Mouse (Mus musculus) thymus, adult 2 months (tissue): ENCODE data around the gene Krt81. TPM values are rescaled to one million over a fixed set of nuclear protein-coding genes. Genes with fewer than 3 reads are reported as not detected.

Experiments
- DNase-seq: peaks from one replicate; pipeline ENCODE4 v3.0.0; 2021
- H3K27ac ChIP-seq: fragments of 200-500 bp; 2 replicates; pipeline ENCODE4 v1.5.1; 2012; ENCODE audit warnings: low read length, control low read depth; ENCODE audit not compliant: control insufficient read depth, insufficient read depth
- H3K27me3 ChIP-seq: fragments of 200-500 bp; 2 replicates; pipeline ENCODE4 v1.6.1; 2012; ENCODE audit warnings: mild to moderate bottlenecking, low read length, moderate library complexity, mixed read lengths; ENCODE audit not compliant: control insufficient read depth, insufficient read depth
- H3K36me3 ChIP-seq: fragments of 200-500 bp; 2 replicates; pipeline ENCODE4 v1.6.1; 2012; ENCODE audit warnings: mild to moderate bottlenecking, low read length, moderate library complexity; ENCODE audit not compliant: control insufficient read depth, insufficient read depth
- H3K4me1 ChIP-seq: fragments of 200-500 bp; replicated peaks from 2 replicates; pipeline ENCODE4 v1.6.1; 2012; ENCODE audit warnings: low read length; ENCODE audit not compliant: control insufficient read depth, insufficient read depth
- H3K4me3 ChIP-seq: fragments of 200-500 bp; 2 replicates; pipeline ENCODE4 v1.5.1; 2012; ENCODE audit warnings: mild to moderate bottlenecking, low read length, control low read depth, moderate library complexity; ENCODE audit not compliant: control insufficient read depth, insufficient read depth
- CTCF ChIP-seq: fragments of 200-500 bp; IDR thresholded peaks from 2 replicates; pipeline ENCODE4 v1.5.1; 2012; ENCODE audit warnings: mild to moderate bottlenecking, control low read depth, low read length, moderate library complexity, borderline replicate concordance; ENCODE audit not compliant: control insufficient read depth, poor library complexity, insufficient read depth; ENCODE audit errors: extremely low read depth
- POLR2A ChIP-seq: fragments of 200-500 bp; IDR thresholded peaks from 2 replicates; pipeline ENCODE4 v1.6.1; 2012; ENCODE audit warnings: mild to moderate bottlenecking, low read length, control low read depth, moderate library complexity; ENCODE audit not compliant: control insufficient read depth, poor library complexity, insufficient read depth; ENCODE audit errors: extremely low read depth
- WGBS: fragments of 180-500 bp; shearing (Covaris S2); methylation state at CpG from one replicate; pipeline ENCODE4 v1.1.7; 2018; 5-methylcytosine and 5-hydroxymethylcytosine counted together
- polyA plus RNA-seq: library from polyadenylated mRNA; depleted of rRNA; stranded (reverse); fragments of >200 nt; gene quantifications from 2 replicates; pipeline ENCODE4 v1.2.3, GENCODE M21; 2012

The Krt81 gene
- polyA plus RNA-seq, 1 experiment: 0.66 TPM

- Histone ChIP-seq H3K36me3 (no peaks in the 10 kb centered on the region), H3K4me3 (no peak overlapping the region), H3K4me1 (peaks cover 7% of the 10 kb centered on the region), H3K27me3 (no peaks in the 10 kb centered on the region), H3K27ac (no peak overlapping the region)
- DNase-seq: no peak
- 64% methylated on average over 8 of the region's 8 CpGs for WGBS
- TF ChIP-seq POLR2A (no peak), CTCF (no peak)
Observed at GRCm38 (mm10) chr15:101492718-101493117, 29.2 kb upstream of the Krt81 start.

DNA sequence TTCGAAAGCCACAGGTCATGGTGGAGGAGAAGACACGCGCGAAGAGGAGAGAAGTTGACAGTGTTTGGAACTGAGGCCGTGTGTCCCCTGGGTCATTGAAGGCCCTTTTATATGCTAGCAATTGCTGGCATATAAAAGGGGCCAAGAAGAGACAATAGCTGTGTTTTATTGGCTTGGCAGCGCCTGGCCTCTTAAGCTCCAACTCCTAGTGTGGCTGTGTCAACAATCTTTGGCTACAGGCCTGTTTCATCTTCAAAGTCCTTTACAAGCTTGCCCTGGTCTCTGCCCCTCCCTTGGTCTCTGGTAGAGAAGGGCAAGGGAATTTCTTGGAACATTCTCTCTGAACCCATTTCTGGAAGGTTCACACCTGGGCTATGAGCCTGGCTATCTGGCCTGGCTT is 27.9 kb upstream of the Krt81 start, which contains the start of gene Krt83:
Krt83 (minus strand) TSS at position 82 of the 400 bp plus-strand sequence.
- Histone ChIP-seq H3K27me3 (no peaks in the 10 kb centered on the region), H3K4me3 (no peak within 1 kb of the TSS), H3K27ac (no peak within 1 kb of the TSS), H3K4me1 (peaks cover 14% of the 10 kb centered on the region), H3K36me3 (no peaks in the 10 kb centered on the region)
- 98% methylated on average over 6 of the region's 6 CpGs for WGBS
- TF ChIP-seq POLR2A (no peak), CTCF (no peak)
- DNase-seq: no peak

DNA sequence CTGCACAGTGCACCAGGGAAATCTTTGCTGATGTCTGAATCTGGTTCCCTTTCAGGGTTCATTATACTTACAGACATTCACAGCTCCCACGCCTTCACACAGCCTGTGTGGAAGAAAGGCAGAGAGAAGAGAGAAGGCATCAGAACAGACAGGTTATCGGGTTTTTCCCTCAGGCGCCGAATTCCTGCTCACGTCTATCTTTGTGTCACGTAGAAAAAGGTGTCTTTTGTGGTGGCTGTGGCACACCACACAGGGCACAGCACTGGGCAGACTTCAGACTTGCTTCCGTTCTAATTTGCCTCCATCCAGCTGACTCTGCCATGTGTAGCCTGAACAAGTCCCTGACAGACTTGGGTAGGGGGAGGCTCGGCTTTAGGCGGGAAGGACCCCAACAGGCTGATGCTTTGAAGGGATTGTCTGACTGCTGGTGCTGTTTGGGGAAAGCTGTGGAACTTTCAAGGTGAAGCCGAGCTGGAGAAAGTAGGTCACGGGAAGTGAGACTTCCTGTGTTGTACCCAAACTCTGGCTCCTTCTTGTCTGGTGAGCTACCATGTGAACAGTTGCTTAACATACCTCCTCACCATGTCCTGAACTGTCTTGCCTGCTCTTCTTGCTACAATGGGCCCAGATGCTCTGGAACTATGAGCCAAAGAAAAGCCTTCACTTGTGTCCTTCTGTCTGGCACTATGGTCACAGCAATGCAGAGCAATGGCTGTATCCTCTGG is 22.5 kb upstream of the Krt81 start:
- DNase-seq: peak; percentile 57
- peak overlapping the region; percentile 40; the same call in 1 of the 2 replicates for H3K27ac ChIP-seq
- peaks cover 40% of the 10 kb centered on the region for H3K4me1 ChIP-seq
- WGBS: 12% methylated on average over 11 of the region's 11 CpGs
- no peak overlapping the region for H3K4me3 ChIP-seq
- TF ChIP-seq POLR2A: no peak
- H3K27me3 ChIP-seq: no peaks in the 10 kb centered on the region
- no peaks in the 10 kb centered on the region for H3K36me3 ChIP-seq

DNA sequence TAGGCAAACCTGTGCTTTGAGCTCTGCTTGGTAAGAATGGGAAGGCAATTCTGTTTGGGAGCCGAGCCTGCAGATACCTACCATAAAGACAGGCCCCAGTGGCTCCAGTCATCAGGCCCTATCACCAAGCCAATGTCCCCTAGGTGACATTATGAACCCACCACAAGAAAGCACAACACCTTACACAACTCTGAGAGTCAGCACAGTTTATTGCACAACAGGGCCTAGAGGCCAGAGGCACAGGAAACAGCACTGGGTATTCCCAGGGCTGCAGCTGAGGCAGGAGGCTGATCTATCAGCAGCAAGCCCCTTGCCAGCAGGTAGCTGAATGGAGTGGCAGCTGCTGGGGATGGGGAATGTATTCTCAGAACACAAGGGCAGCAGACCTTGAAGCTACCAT is 21.4 kb upstream of the Krt81 start:
- DNase-seq: no peak
- Histone ChIP-seq H3K27ac (no peak overlapping the region), H3K27me3 (no peaks in the 10 kb centered on the region), H3K36me3 (no peaks in the 10 kb centered on the region), H3K4me3 (no peak overlapping the region), H3K4me1 (peaks cover 40% of the 10 kb centered on the region)
- TF ChIP-seq POLR2A (no peak), CTCF (no peak)
- whole genome bisulfite sequencing: 83% methylated on average over 1 of the region's 1 CpGs

- DNase-seq: no peak
- H3K36me3 ChIP-seq: no peaks in the 10 kb centered on the region
- WGBS: 94% methylated on average over 1 of the region's 1 CpGs
- H3K27ac ChIP-seq: no peak overlapping the region
- H3K4me1 ChIP-seq: peaks cover 43% of the 10 kb centered on the region
- H3K4me3 ChIP-seq: no peak overlapping the region
- TF ChIP-seq POLR2A: no peak
- TF ChIP-seq CTCF: no peak
- no peaks in the 10 kb centered on the region for H3K27me3 ChIP-seq
Observed at GRCm38 (mm10) chr15:101483646-101484045, 20.1 kb upstream of the Krt81 start.

GRCm38 (mm10) chr15:101482056-101482455 is 18.5 kb upstream of the Krt81 start:
- no peaks in the 10 kb centered on the region for H3K36me3 ChIP-seq
- no peak for DNase-seq
- peaks cover 35% of the 10 kb centered on the region for H3K4me1 ChIP-seq
- H3K4me3 ChIP-seq: no peak overlapping the region
- TF ChIP-seq CTCF (no peak), POLR2A (no peak)
- 41% methylated on average over 4 of the region's 4 CpGs for WGBS
- H3K27me3 ChIP-seq: no peaks in the 10 kb centered on the region
- no peak overlapping the region for H3K27ac ChIP-seq

DNA sequence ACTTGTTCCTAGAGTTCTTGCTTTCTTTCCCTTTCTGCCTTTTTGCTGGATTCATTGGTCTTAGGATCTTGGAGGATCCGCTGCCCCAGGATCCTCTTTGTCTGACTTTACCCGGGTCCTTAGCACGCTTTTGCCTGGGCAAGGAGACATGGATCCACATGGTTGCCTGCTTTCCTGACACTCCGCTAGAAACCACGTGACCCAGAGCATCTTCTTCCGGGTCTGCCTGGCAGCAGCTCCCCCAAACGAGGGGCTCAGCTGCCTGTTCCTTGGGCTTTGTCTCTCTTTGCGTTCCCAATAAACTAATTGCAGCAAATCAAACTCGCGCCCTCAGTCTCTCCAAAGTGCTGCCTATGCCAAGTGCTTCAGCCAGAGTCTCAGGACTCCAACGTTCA is 16.1 kb upstream of the Krt81 start:
- Histone ChIP-seq H3K27me3 (no peaks in the 10 kb centered on the region), H3K4me1 (peaks cover 11% of the 10 kb centered on the region), H3K4me3 (peak overlapping the region; percentile 5), H3K36me3 (no peaks in the 10 kb centered on the region), H3K27ac (no peak overlapping the region)
- WGBS: 46% methylated on average over 11 of the region's 11 CpGs
- TF ChIP-seq POLR2A: no peak
- DNase-seq: no peak
